Mouse (Mus musculus): Measurements from ENCODE around the gene 2410137M14Rik. TPM values are rescaled to one million over a fixed set of nuclear protein-coding genes. Genes with fewer than 3 reads are reported as not detected.

Gene 2410137M14Rik
- total and polyA plus RNA-seq, 3 experiments, result 0.40 TPM; not detected in 2

GRCm38 (mm10) chr17:36957999-36958743 lies 22.9 kb downstream of the 2410137M14Rik start, which contains the start of the genes Znrd1 and Znrd1as (continued):
- no peak for TF ChIP-seq CTCF (conservative IDR thresholded peaks at IDR 0.05 in 1 of 2, IDR thresholded peaks at IDR 0.05 in 1 of 2; ENCODE audit: low read depth in 2 of 2, low read length in 2 of 2)
- TF ChIP-seq UBTF (IDR thresholded peaks at IDR 0.05; ENCODE audit: low read depth, low read length), result no peak
- TF ChIP-seq USF1 (IDR thresholded peaks at IDR 0.05; ENCODE audit: low read depth, low read length), result no peak
- TF ChIP-seq ZNF384 (IDR thresholded peaks at IDR 0.05; ENCODE audit: low read depth, low read length), result no peak
- TF ChIP-seq ZKSCAN1 (IDR thresholded peaks at IDR 0.05; ENCODE audit: borderline replicate concordance, low read depth, low read length), result no peak
- peak; percentile 46; the same call in 1 of the 2 replicates for TF ChIP-seq MAZ (IDR thresholded peaks at IDR 0.05; ENCODE audit: low read depth, low read length)
- peak; percentile 85 for TF ChIP-seq MEF2A (IDR thresholded peaks at IDR 0.05; ENCODE audit: borderline replicate concordance, low read depth, low read length)
- peak; percentile 94 for TF ChIP-seq TBP (conservative IDR thresholded peaks at IDR 0.05; ENCODE audit: low read depth, low read length)
- TF ChIP-seq MAX (IDR thresholded peaks at IDR 0.05; ENCODE audit: low read length), result peak; percentile 64
- TF ChIP-seq CHD1 (IDR thresholded peaks at IDR 0.05; ENCODE audit: low read depth, low read length), result no peak
- TF ChIP-seq POLR2A (IDR thresholded peaks at IDR 0.05; ENCODE audit: low read depth, low read length), result peak; percentile 82
- TF ChIP-seq PAX5 (IDR thresholded peaks at IDR 0.05; ENCODE audit: low read length), result no peak
- no peak for TF ChIP-seq ZC3H11A (IDR thresholded peaks at IDR 0.05; ENCODE audit: low read depth, low read length)
- TF ChIP-seq POLR2AphosphoS2 (IDR thresholded peaks at IDR 0.05; ENCODE audit: low read depth, low read length), result no peak
- peak; percentile 93 for TF ChIP-seq HCFC1 (IDR thresholded peaks at IDR 0.05; ENCODE audit: low read depth, low read length)
- peak; percentile 54 for TF ChIP-seq JUN (IDR thresholded peaks at IDR 0.05; ENCODE audit: insufficient read depth, low read depth, low read length)

- Histone ChIP-seq H3K9me3 (replicated peaks; ENCODE audit: low read length) (no peaks in the 10 kb centered on the region), H3K36me3 (replicated peaks in 1 of 2; ENCODE audit: control insufficient read depth in 1 of 2, insufficient read depth in 1 of 2, low read length in 1 of 2) (peaks cover 26 to 58% of the 10 kb centered on the region in 2 experiments), H3K27me3 (replicated peaks) (no peaks in the 10 kb centered on the region), H3K9ac (ENCODE audit: insufficient read depth, low read depth) (no peak overlapping the region), H3K27ac (ENCODE audit: insufficient read depth, low read depth) (no peak overlapping the region), H3K79me2 (replicated peaks; ENCODE audit: control insufficient read depth, extremely low read depth, insufficient read depth, poor library complexity, severe bottlenecking) (peaks cover 33% of the 10 kb centered on the region), H3K4me1 (ENCODE audit: control insufficient read depth in 1 of 2, insufficient read depth in 2 of 2) (peaks cover 0 to 18% of the 10 kb centered on the region in 2 experiments; a peak in 2 of 4 replicates), H3K4me2 (ENCODE audit: insufficient read depth, low read depth, poor library complexity, severe bottlenecking) (no peak overlapping the region), H3K4me3 (replicated peaks in 1 of 3; ENCODE audit: low read depth in 2 of 3, low read length in 2 of 3, poor library complexity in 1 of 3) (no peak overlapping the region)
- in situ Hi-C loops (cut with MboI; ENCODE audit: low pct_ligation_motif_present, low pct_unique_long_range_greater_than_20kb, low sequenced_read_pairs) (no loop called here), dilution Hi-C loops (cut with MboI; ENCODE audit: extremely low pct_ligation_motif_present, extremely low pct_unique_long_range_greater_than_20kb, low sequenced_read_pairs) (no loop called here)
- TF ChIP-seq RAD21 (IDR thresholded peaks at IDR 0.05; ENCODE audit: low read depth, low read length), result no peak
- 0 out of 2 replicates have a peak, but pooled peaks have one; percentile 27 for TF ChIP-seq POLR2AphosphoS2 (IDR thresholded peaks at IDR 0.05; ENCODE audit: low read depth, low read length)
- no peak for DNase-seq (ENCODE audit: extremely low read depth)
These were observed 28.0 kb downstream of the 2410137M14Rik start for GRCm38 (mm10) chr17:36953062-36953461.

GRCm38 (mm10) chr17:36952631-36953030 lies 28.4 kb downstream of the 2410137M14Rik start:
- H3K79me2 ChIP-seq (replicated peaks; ENCODE audit: control insufficient read depth, extremely low read depth, insufficient read depth, poor library complexity, severe bottlenecking), result peaks cover 29% of the 10 kb centered on the region
- dilution Hi-C loops (cut with MboI; ENCODE audit: extremely low pct_ligation_motif_present, extremely low pct_unique_long_range_greater_than_20kb, low sequenced_read_pairs) (no loop called here), in situ Hi-C loops (cut with MboI; ENCODE audit: low pct_ligation_motif_present, low pct_unique_long_range_greater_than_20kb, low sequenced_read_pairs) (no loop called here)
- H3K36me3 ChIP-seq (replicated peaks in 1 of 2; ENCODE audit: control insufficient read depth in 1 of 2, insufficient read depth in 1 of 2, low read length in 1 of 2), result peaks cover 26 to 62% of the 10 kb centered on the region in 2 experiments
- no peak for DNase-seq (ENCODE audit: extremely low read depth)
- peaks cover 0 to 17% of the 10 kb centered on the region in 2 experiments; a peak in 2 of 4 replicates for H3K4me1 ChIP-seq (ENCODE audit: control insufficient read depth in 1 of 2, insufficient read depth in 2 of 2)
- H3K27me3 ChIP-seq (replicated peaks), result no peaks in the 10 kb centered on the region
- no peaks in the 10 kb centered on the region for H3K9me3 ChIP-seq (replicated peaks; ENCODE audit: low read length)
- TF ChIP-seq ZMIZ1 (IDR thresholded peaks at IDR 0.05; ENCODE audit: low read depth, low read length), result no peak
- 0 out of 2 replicates have a peak, but pooled peaks have one; percentile 20 for TF ChIP-seq POLR2AphosphoS2 (IDR thresholded peaks at IDR 0.05; ENCODE audit: low read depth, low read length)
- H3K4me3 ChIP-seq (replicated peaks in 1 of 3; ENCODE audit: low read depth in 2 of 3, low read length in 2 of 3, poor library complexity in 1 of 3), result no peak overlapping the region
- H3K27ac ChIP-seq (ENCODE audit: insufficient read depth, low read depth), result no peak overlapping the region
- no peak overlapping the region for H3K9ac ChIP-seq (ENCODE audit: insufficient read depth, low read depth)
- H3K4me2 ChIP-seq (ENCODE audit: insufficient read depth, low read depth, poor library complexity, severe bottlenecking), result no peak overlapping the region
